Mouse (Mus musculus): Measurements from ENCODE around the gene Dnajc9. TPM values are rescaled to one million over a fixed set of nuclear protein-coding genes. Genes with fewer than 3 reads are reported as not detected.

The Dnajc9 gene
- 10 to 100 TPM; 24.8 to 25.0 TPM for total RNA-seq (2021)

DNA sequence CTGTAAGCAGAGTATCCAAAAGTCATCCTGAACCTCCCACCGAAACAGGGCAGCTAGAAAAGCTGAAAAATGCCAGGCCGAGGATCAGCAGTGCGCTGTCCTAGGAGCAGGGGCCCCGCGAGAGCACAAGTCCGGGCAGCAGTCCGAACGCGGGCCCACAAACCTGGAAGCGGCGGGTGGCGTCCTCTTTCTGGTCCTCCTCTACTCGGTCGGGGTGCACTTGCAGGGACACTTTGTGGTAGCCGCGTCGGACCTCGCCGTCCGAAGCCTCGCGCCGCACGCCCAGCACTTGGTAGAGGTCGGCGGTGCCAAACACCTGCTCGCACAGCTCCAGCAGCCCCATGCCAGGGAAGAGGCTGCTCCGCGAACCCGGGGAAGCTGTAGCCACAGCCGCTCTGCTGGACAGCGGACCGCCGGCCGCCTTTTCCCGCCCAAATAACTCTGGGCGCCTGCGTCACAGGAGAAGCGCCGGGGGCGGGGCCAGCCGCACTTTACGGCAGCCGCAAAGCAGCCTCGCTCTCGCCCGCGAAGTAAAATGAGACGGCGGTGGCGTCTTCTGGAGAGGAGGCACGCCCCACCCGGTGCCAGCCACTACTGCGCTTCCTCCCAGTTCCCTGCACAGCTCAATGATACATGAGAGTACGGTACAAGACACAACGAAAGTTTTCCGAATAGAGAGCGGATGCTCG lies at the start of gene Dnajc9:
Dnajc9 (minus strand) TSS at position 470 of the 689 bp plus-strand sequence.
- peak; percentile 93 for DNase-seq

DNA sequence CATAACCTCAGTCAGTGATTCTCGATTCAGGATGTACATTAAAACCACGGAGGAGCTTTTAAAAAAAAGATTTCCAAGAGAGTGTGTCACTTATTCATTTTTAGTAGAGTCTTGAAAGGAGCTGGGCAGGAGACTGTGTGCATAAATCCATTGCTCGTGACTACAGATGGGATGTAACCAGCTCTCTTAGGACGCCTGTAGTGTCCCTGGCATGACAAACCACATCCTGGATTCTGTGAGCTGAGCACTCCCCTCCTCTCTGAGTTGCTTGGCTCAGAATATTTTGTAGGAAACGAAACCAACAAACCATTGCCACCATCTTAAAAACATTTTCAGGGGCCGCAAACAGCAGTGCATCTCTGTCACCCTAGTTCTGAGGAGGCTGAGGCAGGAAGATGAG lies 48.3 kb upstream of the Dnajc9 start:
- no peak for DNase-seq

DNA sequence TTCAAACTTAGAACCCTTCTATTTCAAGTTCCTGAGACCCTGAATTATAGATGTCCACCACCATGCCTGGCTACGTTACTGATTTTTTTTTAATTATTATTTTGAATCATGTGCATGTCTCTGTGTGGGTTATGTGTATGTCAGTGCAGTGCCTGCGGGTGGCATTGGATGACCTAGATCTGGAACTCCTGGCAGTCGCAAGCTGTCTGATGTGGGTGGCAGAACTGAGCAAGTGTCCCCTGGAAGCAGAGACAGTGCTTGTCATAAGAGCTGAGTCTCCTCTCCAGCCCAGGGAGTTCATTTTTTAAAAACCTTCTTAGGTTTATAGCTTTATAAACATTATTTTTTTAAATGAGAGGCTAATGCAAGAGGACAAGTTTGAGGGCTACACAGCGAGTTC lies 43.7 kb upstream of the Dnajc9 start:
- no peak for DNase-seq

DNA sequence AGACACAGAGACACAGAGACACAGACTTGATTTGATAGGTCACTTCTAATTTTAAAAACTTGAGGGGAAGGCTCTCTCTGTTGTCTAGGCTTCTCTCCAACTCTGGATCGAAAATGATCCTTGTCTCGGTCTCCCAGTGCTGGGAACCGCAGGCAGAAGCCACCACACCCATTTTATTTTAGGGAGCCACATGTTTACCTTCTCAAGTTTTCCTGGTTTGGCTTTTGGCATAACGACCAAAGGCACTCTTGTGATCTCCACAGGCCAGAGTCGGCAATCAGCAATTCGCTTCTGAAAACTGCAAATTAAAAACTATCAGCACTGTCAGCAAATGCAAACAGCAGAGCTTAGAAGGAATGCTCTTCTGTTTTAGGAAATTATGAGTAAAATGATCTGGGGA lies 43.0 kb upstream of the Dnajc9 start:
- no peak for DNase-seq

DNA sequence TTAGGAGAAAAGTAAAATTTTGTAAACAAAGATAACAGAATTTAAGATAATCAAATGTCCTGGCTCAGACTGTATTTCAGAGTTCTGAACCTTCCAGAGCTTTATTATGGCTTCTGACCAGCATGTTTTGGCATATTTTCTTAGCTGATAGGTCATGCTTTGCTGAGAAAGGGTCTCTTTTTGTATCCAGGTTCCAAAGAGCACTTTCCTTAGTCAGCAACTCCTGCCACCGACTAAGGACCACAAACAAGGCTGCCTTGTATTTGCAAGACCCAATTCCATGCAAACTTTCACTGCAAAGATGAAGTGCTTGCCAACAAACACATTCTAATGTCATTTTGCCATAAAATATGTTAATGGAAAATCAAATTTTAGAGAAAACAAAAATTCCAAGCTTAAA lies 41.1 kb upstream of the Dnajc9 start:
- DNase-seq: no peak

DNA sequence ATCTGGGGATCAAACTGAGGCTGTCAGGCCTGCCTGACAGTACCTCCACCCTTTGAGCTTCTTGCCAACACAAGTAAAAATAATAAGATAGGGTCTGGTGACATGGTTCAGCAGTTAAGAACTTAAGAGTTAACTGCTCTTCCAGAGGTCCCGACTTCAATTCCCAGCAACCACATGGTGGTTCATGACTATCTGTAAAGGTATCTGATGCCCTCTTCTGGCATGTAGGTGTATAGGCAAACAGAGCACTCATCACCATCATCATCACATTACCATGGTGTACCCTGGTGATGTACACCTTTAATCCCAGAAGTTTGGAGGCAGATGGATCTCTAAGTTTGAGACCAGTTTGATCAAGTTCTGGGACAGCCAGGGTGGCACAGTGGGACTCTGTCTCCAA lies 39.9 kb upstream of the Dnajc9 start:
- DNase-seq: no peak

DNA sequence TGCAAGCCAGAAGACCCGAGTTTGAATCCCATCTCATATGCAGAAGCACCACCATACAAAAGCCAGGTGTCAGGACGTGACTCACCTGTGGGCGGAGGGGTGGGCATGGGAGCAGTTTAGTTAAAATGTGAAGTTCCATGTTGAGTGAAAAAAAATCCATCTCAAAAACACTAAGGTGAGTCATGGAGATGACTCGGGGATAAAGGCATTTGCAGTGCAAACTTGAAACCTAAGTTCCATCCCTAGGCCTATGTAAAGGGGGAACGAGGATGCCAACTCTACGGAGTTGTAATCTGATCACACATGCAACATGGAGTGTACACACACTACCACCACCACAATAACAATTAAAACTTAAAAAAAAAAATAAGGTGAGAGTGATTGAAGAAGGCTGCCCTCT lies 34.3 kb upstream of the Dnajc9 start:
- no peak for DNase-seq

DNA sequence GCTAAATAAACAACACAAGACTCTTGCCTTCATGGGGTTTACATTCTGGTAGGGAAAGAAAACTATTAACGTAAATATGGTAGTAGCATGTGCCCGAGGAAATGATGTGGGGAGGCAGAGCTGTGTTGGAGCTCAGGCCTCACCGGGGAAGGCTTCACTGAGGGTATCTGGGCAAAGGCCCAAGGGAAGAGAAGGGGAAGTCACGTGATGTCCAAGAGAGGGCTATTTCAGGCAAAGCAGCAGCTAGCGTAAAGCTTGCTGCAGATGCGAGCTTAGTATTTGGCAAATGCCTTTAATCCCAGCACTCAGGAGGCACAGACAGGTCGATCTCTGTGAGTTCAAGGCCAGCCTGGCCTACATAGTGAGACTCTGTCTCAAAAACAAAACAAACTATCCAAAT lies 33.5 kb upstream of the Dnajc9 start:
- no peak for DNase-seq

DNA sequence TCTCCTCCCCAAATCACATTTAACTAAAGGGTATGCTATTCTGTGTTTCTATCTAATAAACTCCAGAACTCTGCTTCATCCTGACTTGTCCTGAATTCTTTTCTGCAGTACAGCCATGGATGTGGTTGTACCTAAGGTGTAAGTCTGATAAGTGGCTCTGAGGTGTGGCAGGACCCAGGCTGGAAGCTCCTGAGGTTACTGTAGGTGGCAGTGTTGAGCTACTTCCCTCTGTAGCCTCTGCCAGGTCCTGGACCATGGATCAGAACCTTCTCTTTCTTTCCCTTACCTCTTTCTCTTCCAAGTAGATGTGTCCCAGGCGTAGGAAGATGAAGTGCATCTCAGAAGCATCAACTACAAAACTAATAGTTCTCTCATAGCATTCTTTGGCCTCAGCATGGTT lies 11.4 kb upstream of the Dnajc9 start:
- DNase-seq: no peak

DNA sequence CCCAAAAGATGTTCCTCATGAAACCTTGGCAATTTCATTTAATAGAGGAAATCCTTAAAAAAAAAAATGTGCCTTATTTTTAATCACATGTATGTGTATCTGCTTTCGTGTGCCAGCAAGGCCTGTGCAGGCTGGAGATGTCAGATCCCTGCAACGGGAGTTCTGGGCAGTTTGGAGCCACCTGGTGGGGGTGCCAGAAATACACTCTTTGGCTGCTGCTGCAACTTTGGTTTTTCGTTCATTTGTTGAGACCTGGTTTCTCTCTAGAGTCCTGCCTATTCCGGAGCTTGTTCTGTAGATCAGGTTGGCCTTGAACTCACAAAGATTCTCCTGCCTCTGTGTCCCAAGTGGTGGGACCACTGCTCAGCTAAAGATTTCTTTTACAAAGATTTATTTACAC lies 10.2 kb upstream of the Dnajc9 start:
- no peak for DNase-seq

DNA sequence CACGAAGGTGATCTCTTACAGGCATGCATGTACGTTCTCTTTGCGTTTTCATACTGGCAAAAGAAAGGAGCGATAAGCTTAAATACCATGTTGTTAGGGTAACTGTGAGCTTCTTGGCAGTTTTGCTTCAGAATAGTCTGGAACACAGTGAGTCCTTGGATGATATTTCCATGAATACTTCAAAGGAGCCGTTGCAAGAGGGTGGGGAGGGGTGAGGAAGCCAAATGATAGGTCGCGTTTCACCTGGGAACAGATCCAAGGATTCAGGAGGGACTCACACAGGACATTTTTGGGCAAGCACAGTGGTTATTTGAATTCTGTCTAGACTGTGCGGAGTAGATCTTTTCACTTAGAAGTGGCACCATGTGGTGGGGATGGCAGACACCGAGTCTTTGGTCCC lies 8.5 kb upstream of the Dnajc9 start:
- DNase-seq: no peak

DNA sequence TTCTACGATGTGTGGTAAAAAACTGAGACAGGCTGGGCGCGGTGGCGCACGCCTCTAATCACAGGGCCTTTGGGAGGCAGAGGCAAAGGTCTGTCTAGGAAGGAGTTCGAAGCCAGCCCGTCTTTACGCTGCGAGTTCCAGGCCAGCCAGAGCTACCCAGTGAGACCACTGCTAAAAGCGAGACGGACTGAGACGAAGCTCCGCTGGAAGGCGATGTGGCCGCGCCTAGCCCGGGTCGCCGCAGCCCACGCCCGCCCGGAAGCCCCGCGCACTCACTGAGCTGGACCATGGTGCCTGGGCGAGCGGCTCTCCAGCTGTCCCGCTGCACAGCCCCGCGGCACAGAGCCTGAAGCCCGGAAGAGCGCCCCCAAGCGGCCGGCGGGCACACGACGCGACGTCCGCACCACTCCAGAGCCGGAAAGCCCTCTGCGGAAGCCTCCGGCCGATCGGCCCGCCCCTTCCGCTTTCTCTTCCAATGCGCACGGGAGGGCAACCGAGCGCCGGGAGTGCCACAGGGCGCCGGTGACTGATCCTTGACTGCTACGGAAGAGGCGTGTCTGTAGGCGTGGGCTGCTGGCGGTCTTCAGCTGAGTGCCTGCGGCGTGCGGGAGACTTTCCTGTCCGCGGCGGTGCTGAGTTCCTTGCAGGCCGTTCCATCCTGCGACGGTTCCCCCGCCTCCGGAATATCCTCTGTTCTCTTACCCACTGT lies 4.6 kb upstream of the Dnajc9 start, which contains the start of gene Mrps16:
Mrps16 (minus strand) TSS at position 430 of the 709 bp plus-strand sequence.
- DNase-seq: peak; percentile 93

DNA sequence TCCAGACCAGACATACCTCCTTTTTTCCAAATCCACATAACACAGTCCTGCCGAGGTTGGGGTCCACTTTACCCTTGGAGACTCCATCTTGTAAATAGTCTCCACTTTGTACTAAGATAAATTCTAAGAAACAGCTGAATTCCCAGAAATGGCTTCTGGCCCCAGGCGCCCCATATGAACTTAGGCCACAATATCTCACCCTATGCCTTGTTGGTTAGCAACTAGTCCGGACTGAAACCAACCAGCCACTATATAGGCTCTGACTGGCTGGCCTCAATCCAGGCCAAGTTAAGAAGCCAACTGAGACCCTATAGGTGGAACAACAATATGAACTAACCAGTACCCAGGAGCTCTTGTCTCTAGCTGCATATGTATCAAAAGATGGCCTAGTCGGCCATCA lies 3.6 kb upstream of the Dnajc9 start:
- no peak for DNase-seq

DNA sequence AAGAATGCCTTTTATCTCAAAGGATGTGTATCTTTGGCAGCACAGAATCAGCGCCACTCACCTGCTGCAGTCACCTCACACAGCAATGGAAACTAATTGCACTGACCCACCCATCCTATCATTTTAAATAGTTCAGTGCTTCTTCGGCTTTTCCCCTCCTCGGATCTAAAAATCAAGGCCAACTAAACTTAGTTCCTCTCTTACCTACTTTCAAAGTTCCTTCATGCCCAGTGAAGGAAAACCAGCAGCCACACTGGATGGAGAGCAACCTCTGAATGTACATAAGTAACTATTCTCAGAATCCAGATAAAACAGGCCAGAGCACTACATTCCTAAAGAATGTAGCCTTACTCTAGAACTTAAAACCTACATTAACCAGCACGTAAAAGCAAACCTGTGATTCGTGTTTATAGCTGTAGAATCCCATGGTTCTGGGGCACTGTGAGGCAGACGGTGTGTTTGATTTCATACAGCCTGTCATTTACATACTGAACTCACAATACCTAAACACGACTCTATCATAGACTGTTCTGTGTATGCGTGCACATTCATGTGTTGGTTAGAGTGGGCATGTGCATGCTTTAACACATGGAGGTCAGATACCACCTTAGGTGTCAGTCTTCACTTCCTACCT lies 853 bp upstream of the Dnajc9 start:
- DNase-seq: no peak

DNA sequence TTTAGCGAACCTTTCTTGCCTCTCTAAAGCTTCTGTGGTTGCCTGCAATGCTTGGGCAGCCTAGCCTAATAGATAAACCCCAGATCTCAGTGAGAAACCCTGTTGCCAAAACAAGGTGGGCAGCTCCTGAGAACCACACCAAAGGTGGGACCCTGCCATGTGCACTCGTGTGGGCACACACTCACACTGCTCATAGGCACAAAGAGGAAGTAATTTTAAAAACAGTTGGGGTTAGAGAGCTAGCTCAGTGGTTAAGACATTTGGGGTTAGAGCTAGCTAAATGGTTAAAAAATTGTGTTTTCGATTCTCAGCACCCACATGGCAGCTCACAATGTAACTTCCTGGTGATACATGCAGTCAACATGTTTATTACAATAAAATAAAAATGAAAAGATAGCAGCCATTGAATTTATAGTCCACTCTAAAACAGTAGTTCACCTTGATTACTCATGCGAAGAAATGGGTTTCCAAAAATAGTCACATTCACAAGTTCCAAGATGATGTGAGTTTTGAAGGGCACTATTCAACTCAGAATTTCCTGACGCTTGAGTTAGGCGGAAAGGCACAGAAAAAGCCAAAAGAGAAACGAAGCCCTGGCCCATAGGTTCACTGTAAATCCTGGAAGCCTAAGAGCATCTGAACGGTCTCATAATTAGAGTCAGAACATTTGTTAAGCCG lies 8.8 kb downstream of the Dnajc9 start:
- DNase-seq: no peak

DNA sequence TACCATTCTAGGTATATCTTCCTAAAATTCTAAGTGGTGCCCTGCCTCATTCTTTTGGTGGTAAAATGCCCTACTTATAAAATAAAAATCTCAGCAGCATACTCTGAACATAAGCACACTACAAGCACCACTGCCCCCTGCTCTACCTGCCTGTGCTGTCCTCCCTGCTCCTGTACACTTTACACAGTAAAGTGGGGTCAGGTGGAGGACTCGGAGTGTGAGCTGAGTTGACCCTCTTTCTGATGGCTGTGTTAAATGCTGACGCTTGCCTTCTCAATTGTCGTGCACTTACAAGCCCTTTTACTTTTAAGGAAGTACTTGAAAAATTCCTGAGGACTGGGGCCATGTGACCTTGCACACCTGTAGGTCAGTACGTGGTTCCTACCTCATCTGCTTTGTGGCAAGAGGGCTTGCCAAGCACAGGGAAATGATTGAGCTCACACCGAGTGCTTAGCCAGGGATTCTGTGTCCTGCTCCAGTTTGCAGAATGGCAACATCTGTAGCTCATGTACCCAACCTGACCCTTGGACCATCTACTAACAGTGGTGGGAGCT lies 9.5 kb downstream of the Dnajc9 start:
- DNase-seq: no peak

DNA sequence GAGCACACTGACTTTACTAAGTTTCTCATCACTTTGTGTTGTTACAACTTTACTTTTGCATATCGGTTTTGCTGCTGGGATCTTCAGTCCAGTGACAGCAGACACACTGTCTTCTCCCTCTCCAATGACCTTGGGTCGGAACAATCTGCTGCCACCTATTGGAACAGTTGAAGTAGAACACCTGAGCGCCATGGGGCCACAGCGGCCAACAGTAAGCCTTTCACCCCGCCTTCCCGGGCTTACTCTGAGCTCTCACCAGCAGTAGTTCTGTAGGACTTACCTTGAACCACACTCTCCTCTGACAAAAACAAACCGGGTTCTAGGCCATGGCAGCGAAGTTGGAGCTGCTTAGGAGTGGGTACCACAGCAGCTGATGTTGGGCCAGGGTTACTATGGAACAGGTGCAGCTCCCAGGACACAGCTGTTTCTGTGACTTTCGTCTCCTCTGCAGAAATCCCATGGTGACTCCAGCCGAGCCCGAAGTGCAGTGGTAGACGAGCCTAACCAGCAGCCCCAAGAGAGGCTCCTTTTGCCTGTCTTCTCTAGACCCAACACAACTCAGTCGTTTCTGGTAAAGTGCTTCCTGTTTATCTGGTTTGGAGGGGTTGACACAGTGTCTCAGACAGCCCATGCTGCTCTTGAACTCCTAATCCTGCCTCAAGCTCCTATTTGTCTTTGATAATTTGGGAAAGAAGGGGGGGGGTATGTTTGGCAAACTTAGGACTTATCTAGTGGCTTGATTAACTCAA lies 10.2 kb downstream of the Dnajc9 start:
- DNase-seq: no peak

DNA sequence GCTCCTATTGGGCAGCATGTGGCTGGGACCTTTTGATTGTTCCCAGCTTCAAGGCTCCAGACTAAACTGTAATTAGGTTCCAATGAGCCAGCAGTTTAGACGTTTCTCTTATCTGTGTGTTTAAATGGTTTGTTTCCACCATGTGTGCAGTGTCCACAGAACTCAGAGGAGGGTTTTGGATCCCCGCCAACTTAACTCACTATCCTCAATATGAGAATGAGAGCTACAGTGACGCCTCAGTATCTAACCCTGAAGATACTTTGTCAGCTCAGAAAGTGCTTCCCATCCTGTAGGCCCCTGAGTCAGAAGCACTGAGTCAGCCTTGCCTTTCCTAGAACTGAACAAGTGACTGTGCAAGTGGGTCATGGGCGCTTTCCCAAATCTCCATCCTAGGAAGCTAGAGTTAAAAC lies 11.6 kb downstream of the Dnajc9 start:
- DNase-seq: no peak

DNA sequence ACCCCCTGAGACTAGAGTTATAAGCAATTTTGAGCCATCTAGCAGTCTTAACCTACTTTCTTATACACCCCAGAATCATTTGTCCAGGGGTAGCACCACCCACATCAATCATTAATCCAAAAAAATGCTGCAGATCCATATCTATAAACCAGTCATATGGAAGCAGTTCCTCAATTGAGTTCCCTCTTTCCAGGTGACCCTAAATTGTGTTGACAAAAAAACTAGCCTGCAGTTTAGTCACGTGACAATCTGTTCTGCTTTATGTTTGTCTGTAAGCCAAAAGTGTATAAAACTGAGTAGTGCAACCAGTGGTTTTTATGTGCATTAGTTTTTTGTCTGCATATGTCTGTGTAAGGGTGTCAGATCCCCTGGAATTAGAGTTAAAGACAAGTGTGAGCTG lies 16.9 kb downstream of the Dnajc9 start:
- no peak for DNase-seq

DNA sequence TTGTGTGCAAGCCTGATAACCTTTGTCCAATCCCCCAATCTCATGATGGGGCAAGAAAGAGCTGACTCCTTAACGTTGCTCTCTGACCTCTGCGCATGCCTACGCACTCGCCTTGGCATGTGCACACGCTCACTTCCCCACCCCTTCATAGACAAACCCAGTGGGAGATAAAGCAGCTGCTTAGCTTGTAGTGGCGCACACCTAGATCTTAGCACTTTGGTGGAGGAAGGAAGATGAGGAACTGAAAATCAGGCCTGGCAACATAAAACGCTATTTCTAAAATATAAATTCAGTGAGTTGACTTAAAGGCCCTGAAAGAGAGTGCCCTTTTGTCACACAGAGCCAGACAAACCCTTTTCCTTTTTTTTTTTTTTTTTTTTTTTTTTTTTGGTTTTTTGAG lies 17.9 kb downstream of the Dnajc9 start:
- DNase-seq: no peak

DNA sequence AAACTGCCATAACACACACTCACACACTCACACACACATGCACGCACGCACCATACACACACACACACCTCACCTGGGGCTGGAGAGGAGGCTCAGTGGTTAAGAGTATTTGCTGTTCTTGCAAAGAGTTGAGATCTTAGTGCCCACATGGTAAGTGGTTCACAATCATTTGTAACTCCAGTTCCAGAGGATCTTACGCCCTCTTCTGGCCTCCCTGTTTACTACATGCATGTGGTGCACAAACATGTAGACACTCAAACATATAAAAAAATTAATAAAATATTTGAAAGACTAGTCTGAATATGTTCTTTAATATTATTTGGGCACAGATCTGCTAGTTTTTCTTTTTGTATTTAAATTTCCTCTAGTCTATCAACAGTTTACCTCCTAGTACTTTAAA lies 20.4 kb downstream of the Dnajc9 start:
- no peak for DNase-seq

DNA sequence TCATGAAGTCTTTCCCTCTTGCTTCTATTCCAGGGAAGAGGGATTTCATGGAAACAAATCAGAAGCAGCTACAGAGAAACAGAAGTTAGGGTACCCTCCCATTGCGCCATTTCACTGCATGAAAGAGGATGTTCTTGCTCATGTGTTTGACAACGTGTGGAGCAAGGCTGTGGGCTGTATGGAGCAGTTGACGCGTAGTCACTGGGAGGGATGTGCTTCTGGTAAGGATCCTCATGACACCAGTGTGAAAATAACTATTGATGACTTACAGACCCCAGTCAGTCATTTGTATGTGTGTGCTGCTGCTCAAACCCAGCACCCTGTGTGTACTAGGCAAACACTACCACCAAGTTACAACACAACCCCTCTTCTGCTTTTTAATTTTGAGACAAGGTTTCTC lies 25.5 kb downstream of the Dnajc9 start:
- no peak for DNase-seq
